Mouse (Mus musculus) E14TG2a.4 (cell line): ENCODE measurements at regions not wholly inside any gene's neighbourhood (a gene's known extent, or its start where the extent isn't known, plus 50 kb on each side); places are given as distances from the start of the nearest gene placed in this dataset.
A peak's percentile ranks its signal among the peaks of the same experiment; 100 is the strongest.

Experiments used
- H3K27me3 ChIP-seq: 2 replicates; pipeline ENCODE4 v1.6.1; 2014; ENCODE audit warnings: low read length, control low read depth; ENCODE audit not compliant: insufficient read depth
- H3K36me3 ChIP-seq: 2 replicates; pipeline ENCODE4 v1.6.1; 2014; ENCODE audit warnings: low read length, control low read depth; ENCODE audit not compliant: insufficient read depth
- H3K4me1 ChIP-seq: replicated peaks from 2 replicates; pipeline ENCODE4 v1.6.1; 2014; ENCODE audit warnings: low read depth, low read length, control low read depth
- H3K4me3 ChIP-seq: replicated peaks from 2 replicates; pipeline ENCODE4 v1.5.1; 2014; ENCODE audit warnings: mild to moderate bottlenecking, low read length
- H3K9me3 ChIP-seq: 2 replicates; pipeline ENCODE4 v1.6.1; 2014; ENCODE audit warnings: low read length, control low read depth
- CTCF ChIP-seq: conservative IDR thresholded peaks from 2 replicates; pipeline ENCODE4 v1.5.1; 2014; ENCODE audit warnings: low read length
- NANOG ChIP-seq: IDR thresholded peaks from 2 replicates; pipeline ENCODE4 v1.6.1; 2014; ENCODE audit warnings: borderline replicate concordance, low read length, mixed read lengths
- POU5F1 ChIP-seq: IDR thresholded peaks from 2 replicates; pipeline ENCODE4 v1.6.1; 2014; ENCODE audit warnings: low read length, borderline replicate concordance

DNA sequence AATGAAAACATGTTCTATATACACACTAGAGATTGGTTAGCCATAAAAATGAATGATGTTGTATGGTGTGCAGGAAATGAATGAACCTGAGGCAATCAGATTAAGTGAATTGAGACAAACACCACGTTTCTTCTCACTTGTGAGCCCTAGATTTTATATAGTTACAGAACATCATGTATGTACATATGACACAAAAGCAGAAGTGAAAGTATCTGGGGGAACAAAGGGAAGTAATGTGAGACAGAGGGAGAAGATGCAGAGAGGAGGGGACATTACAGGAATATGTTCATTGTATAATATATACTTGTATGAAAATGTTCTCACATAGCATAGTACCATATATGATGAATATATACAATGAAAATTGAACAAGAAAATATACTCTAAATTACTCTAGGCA lies 121.1 kb upstream of the Map3k1 start:
- Histone ChIP-seq H3K27me3 (peaks cover 4% of the 10 kb centered on the region; the same call in 1 of the 2 replicates), H3K4me1 (0 out of 2 replicates have a peak, but pooled peaks cover 8% of the 10 kb centered on the region), H3K36me3 (no peaks in the 10 kb centered on the region), H3K9me3 (no peaks in the 10 kb centered on the region), H3K4me3 (no peak overlapping the region)
- no peak for TF ChIP-seq CTCF
- no peak for TF ChIP-seq NANOG
- TF ChIP-seq POU5F1: no peak

DNA sequence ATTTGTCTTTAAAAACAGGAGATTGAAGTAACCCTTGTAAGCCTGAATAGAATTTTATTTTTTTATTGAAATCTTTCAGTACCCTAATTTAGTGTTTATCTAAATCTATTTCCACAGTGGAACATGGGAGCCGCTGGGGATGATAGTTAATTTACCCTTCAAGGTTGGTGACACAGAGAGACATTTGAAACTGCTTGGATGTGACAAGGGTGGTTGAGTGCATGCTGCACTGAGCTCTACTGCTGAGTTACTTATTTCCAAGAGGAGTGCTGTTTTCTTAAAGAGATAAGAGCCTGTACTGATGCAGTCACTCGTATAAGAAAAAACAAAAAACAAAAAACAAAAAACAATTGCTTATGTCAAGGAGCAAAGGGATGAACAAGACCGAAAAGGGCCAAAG lies 123.7 kb upstream of the Map3k1 start:
- H3K36me3 ChIP-seq: no peaks in the 10 kb centered on the region
- TF ChIP-seq CTCF (no peak), POU5F1 (no peak), NANOG (no peak)
- H3K9me3 ChIP-seq: no peaks in the 10 kb centered on the region
- peaks cover 28% of the 10 kb centered on the region for H3K4me1 ChIP-seq
- peaks cover 4% of the 10 kb centered on the region; the same call in 1 of the 2 replicates for H3K27me3 ChIP-seq
- no peak overlapping the region for H3K4me3 ChIP-seq

- peaks cover 40% of the 10 kb centered on the region for H3K4me1 ChIP-seq
- H3K9me3 ChIP-seq: no peaks in the 10 kb centered on the region
- no peaks in the 10 kb centered on the region for H3K36me3 ChIP-seq
- no peak overlapping the region for H3K4me3 ChIP-seq
- peaks cover under 1% of the 10 kb centered on the region; the same call in 1 of the 2 replicates for H3K27me3 ChIP-seq
- TF ChIP-seq CTCF: no peak
- no peak for TF ChIP-seq POU5F1
- TF ChIP-seq NANOG: no peak
Observed at GRCm38 (mm10) chr13:111933526-111934240, 124.9 kb upstream of the Map3k1 start.

DNA sequence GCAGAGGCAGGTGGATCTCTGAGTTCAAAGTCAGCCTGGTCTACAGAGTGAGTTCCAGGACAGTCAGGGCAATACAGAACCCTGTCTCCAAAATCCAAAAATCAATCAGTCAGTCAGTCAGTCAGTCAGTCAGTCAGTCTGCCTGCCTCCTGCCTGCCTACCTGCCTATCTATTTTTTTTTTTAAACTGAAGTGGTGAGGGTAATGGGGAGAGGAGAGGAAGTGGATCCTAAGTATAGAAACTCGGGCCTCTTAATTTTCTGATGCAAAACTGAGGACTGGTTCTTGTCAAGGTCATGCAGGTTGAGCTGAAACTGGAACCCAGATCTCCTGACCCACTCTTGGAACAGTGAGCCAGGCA lies 126.9 kb upstream of the Map3k1 start:
- Histone ChIP-seq H3K36me3 (no peaks in the 10 kb centered on the region), H3K4me3 (no peak overlapping the region), H3K9me3 (no peaks in the 10 kb centered on the region), H3K4me1 (peaks cover 57% of the 10 kb centered on the region), H3K27me3 (no peaks in the 10 kb centered on the region)
- TF ChIP-seq NANOG (no peak), CTCF (no peak), POU5F1 (no peak)

- TF ChIP-seq POU5F1 (no peak), NANOG (no peak), CTCF (no peak)
- Histone ChIP-seq H3K36me3 (no peaks in the 10 kb centered on the region), H3K4me3 (peak overlapping the region; percentile 15; the same call in 1 of the 2 replicates), H3K9me3 (no peaks in the 10 kb centered on the region), H3K4me1 (peaks cover 62% of the 10 kb centered on the region), H3K27me3 (no peaks in the 10 kb centered on the region)
Observed at GRCm38 (mm10) chr13:111936081-111936857, 127.5 kb upstream of the Map3k1 start.

GRCm38 (mm10) chr13:111936983-111937382 lies 128.2 kb upstream of the Map3k1 start:
- TF ChIP-seq CTCF (no peak), POU5F1 (no peak), NANOG (no peak)
- H3K4me3 ChIP-seq: peak overlapping the region; percentile 15; the same call in 1 of the 2 replicates
- no peaks in the 10 kb centered on the region for H3K9me3 ChIP-seq
- no peaks in the 10 kb centered on the region for H3K36me3 ChIP-seq
- H3K4me1 ChIP-seq: peaks cover 69% of the 10 kb centered on the region
- H3K27me3 ChIP-seq: no peaks in the 10 kb centered on the region

- peak overlapping the region; percentile 20; the same call in 1 of the 2 replicates for H3K4me3 ChIP-seq
Observed at GRCm38 (mm10) chr13:111938896-111939422, 130.2 kb upstream of the Map3k1 start.

DNA sequence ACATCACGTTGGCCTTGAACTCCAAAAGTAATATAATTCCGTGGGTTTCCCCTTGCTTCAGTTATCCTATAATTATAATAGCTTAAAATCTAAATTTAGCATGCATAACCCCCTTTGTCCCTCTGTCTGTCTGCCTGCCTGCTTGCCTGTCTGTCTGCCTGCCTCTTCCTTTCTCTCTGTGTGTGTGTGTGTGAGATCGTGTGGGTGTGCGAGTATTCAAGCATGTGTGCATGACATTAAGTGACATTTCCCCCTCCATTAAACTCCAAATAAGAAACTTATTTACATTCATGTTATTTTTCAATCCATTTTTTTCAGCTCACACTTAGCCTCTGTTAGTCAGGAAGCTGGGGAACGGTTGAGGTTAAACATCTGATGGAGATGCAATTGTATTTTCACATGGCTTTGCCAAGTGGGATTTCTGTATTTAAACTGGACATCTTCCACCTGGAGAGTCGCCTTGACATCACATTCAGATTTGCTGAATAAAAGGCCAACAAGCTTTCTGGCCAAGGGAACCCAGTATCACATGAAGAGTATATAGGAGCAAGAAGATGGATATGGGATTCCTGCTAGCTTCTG lies 130.8 kb upstream of the Map3k1 start:
- no peak for TF ChIP-seq NANOG
- TF ChIP-seq CTCF: no peak
- TF ChIP-seq POU5F1: no peak

More at GRCm38 (mm10) chr13:111938896-111939422, 130.2 kb upstream of the Map3k1 start:
- H3K4me1 ChIP-seq: peaks cover 77% of the 10 kb centered on the region
- TF ChIP-seq CTCF (no peak), NANOG (peak; percentile 49; the same call in 1 of the 2 replicates), POU5F1 (no peak)
- no peaks in the 10 kb centered on the region for H3K36me3 ChIP-seq
- no peaks in the 10 kb centered on the region for H3K9me3 ChIP-seq
- peaks cover 9% of the 10 kb centered on the region; the same call in 1 of the 2 replicates for H3K27me3 ChIP-seq

More for the DNA sequence above, 130.8 kb upstream of the Map3k1 start:
- Histone ChIP-seq H3K9me3 (no peaks in the 10 kb centered on the region), H3K4me3 (peak overlapping the region; percentile 20; the same call in 1 of the 2 replicates), H3K27me3 (peaks cover 11% of the 10 kb centered on the region), H3K4me1 (peaks cover 83% of the 10 kb centered on the region), H3K36me3 (no peaks in the 10 kb centered on the region)
